ENCODE assay signal across 11 mouse cellular contexts in the genomic region with DNA sequence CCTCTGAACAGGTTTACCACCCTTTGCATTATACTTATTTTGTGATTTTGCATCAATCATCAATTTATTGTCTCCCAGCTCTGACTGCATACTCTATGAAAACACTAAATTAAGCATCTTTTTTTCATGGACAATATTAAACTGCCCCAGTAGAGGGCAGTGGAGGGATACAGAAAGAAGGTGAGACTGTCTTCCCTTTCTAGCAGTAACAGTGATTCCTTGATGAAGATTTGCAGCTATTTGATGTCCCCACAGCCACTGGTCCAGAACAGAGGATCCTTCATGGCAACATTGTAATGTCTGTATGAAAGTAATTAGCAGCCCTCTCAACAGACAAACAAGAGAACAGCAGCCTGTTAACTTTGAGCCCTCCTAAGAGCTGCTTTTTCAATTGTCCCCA.
DNase-seq lines count a peak whose midpoint lies in the region; ATAC-seq and TF ChIP-seq lines count a peak whose summit lies in the region.
"Had no signal": no experiment of that assay in that cellular context is flagged by ENCODE, and none has a peak within 500 bp of the region (broad histone marks: within the 10 kb centered on the region; RNA-seq: fewer than 3 reads in every experiment).

No protein-coding gene starts in this region.

- ATAC-seq in hindbrain, postnatal 0 days: peak; percentile 51; the same call in 1 of the 2 replicates
- ATAC-seq in hindbrain, embryonic 13.5 days (ENCODE audit: low FRiP score): no peak
- ATAC-seq in midbrain, embryonic 14.5 days (ENCODE audit: low FRiP score, low TSS enrichment): no peak
- ATAC-seq in stomach, postnatal 0 days (ENCODE audit: low FRiP score, low TSS enrichment): no peak
- ATAC-seq: hindbrain, embryonic 16.5 days had no signal

- no peak for TF ChIP-seq POLR2A in brain, embryonic 14.5 days (IDR thresholded peaks at IDR 0.05; ENCODE audit: borderline replicate concordance, extremely low read depth, insufficient read depth, insufficient read length, poor library complexity, severe bottlenecking)

- DNase-seq in hindbrain, postnatal 0 days (ENCODE audit: low spot score): peak; percentile 32
- peak; percentile 64 for DNase-seq in midbrain, embryonic 14.5 days
- DNase-seq in midbrain, embryonic 10.5 days (ENCODE audit: low spot score): no peak
- DNase-seq in brain, embryonic 14.5 days (ENCODE audit: low read depth): peak; percentile 36
- DNase-seq in stomach, postnatal 0 days (ENCODE audit: low spot score): no peak
- no peak for DNase-seq in spleen, adult 12 weeks (ENCODE audit: low spot score)
- DNase-seq: gastrocnemius, postnatal 10 days had no signal

- peak; percentile 67 for TF ChIP-seq CTCF in hindbrain, postnatal 0 days (IDR thresholded peaks at IDR 0.05; ENCODE audit: low read depth)
- no peak for TF ChIP-seq CTCF in brain, embryonic 14.5 days (IDR thresholded peaks at IDR 0.05; ENCODE audit: borderline replicate concordance, extremely low read depth, insufficient read depth, insufficient read length)
- peak; percentile 64 for TF ChIP-seq CTCF in stomach, postnatal 0 days (IDR thresholded peaks at IDR 0.05; ENCODE audit: low read depth)

- H3K27ac ChIP-seq in hindbrain, postnatal 0 days: no peak overlapping the region
- H3K27ac ChIP-seq in hindbrain, embryonic 13.5 days: no peak overlapping the region
- no peak overlapping the region for H3K27ac ChIP-seq in midbrain, embryonic 14.5 days (replicated peaks; ENCODE audit: low read depth, low read length)
- H3K27ac ChIP-seq in midbrain, embryonic 10.5 days (replicated peaks): no peak overlapping the region
- no peak overlapping the region for H3K27ac ChIP-seq in stomach, postnatal 0 days (replicated peaks)
- H3K27ac ChIP-seq: embryonic facial prominence, embryonic 13.5 days; limb, embryonic 13.5 days had no signal

- no peaks in the 10 kb centered on the region for H3K36me3 ChIP-seq in hindbrain, postnatal 0 days (ENCODE audit: insufficient read depth, low read length)
- H3K36me3 ChIP-seq in hindbrain, embryonic 13.5 days: no peaks in the 10 kb centered on the region
- no peaks in the 10 kb centered on the region for H3K36me3 ChIP-seq in midbrain, embryonic 14.5 days (ENCODE audit: control insufficient read depth, insufficient read depth, low read length)
- no peaks in the 10 kb centered on the region for H3K36me3 ChIP-seq in midbrain, embryonic 10.5 days
- H3K36me3 ChIP-seq in stomach, postnatal 0 days (ENCODE audit: control insufficient read depth, insufficient read depth, low read length): no peaks in the 10 kb centered on the region
- H3K36me3 ChIP-seq: embryonic facial prominence, embryonic 13.5 days; limb, embryonic 13.5 days had no signal

- no peak overlapping the region for H3K9ac ChIP-seq in hindbrain, postnatal 0 days (replicated peaks; ENCODE audit: low read length)
- H3K9ac ChIP-seq in hindbrain, embryonic 13.5 days: no peak overlapping the region
- H3K9ac ChIP-seq in midbrain, embryonic 14.5 days (replicated peaks; ENCODE audit: low read length): no peak overlapping the region
- no peak overlapping the region for H3K9ac ChIP-seq in stomach, postnatal 0 days (ENCODE audit: low read length)
- H3K9ac ChIP-seq: embryonic facial prominence, embryonic 13.5 days; limb, embryonic 13.5 days had no signal

- H3K4me3 ChIP-seq in hindbrain, postnatal 0 days (ENCODE audit: low read length): no peak overlapping the region
- no peak overlapping the region for H3K4me3 ChIP-seq in hindbrain, embryonic 13.5 days
- no peak overlapping the region for H3K4me3 ChIP-seq in midbrain, embryonic 14.5 days (replicated peaks; ENCODE audit: low read depth, low read length)
- H3K4me3 ChIP-seq in midbrain, embryonic 10.5 days: no peak overlapping the region
- H3K4me3 ChIP-seq in stomach, postnatal 0 days (ENCODE audit: low read depth, low read length): no peak overlapping the region
- H3K4me3 ChIP-seq: embryonic facial prominence, embryonic 13.5 days; limb, embryonic 13.5 days had no signal

- H3K9me3 ChIP-seq in hindbrain, postnatal 0 days (ENCODE audit: low read length): no peaks in the 10 kb centered on the region
- H3K9me3 ChIP-seq in hindbrain, embryonic 13.5 days: no peaks in the 10 kb centered on the region
- no peaks in the 10 kb centered on the region for H3K9me3 ChIP-seq in midbrain, embryonic 14.5 days (ENCODE audit: control insufficient read depth, low read length)
- H3K9me3 ChIP-seq in midbrain, embryonic 10.5 days (replicated peaks): no peaks in the 10 kb centered on the region
- no peaks in the 10 kb centered on the region for H3K9me3 ChIP-seq in stomach, postnatal 0 days (ENCODE audit: control insufficient read depth, low read length)
- H3K9me3 ChIP-seq: embryonic facial prominence, embryonic 13.5 days; limb, embryonic 13.5 days had no signal

- H3K27me3 ChIP-seq in hindbrain, postnatal 0 days (ENCODE audit: insufficient read depth, low read length): no peaks in the 10 kb centered on the region
- no peaks in the 10 kb centered on the region for H3K27me3 ChIP-seq in hindbrain, embryonic 13.5 days
- no peaks in the 10 kb centered on the region for H3K27me3 ChIP-seq in midbrain, embryonic 14.5 days (ENCODE audit: control insufficient read depth, insufficient read depth, low read length)
- H3K27me3 ChIP-seq in midbrain, embryonic 10.5 days (ENCODE audit: low read depth, poor library complexity, severe bottlenecking): no peaks in the 10 kb centered on the region
- no peaks in the 10 kb centered on the region for H3K27me3 ChIP-seq in stomach, postnatal 0 days (ENCODE audit: control insufficient read depth, insufficient read depth, low read length)
- H3K27me3 ChIP-seq: embryonic facial prominence, embryonic 13.5 days; limb, embryonic 13.5 days had no signal

- no peaks in the 10 kb centered on the region for H3K4me1 ChIP-seq in hindbrain, postnatal 0 days (ENCODE audit: insufficient read depth, low read length)
- H3K4me1 ChIP-seq in hindbrain, embryonic 13.5 days (replicated peaks): no peaks in the 10 kb centered on the region
- H3K4me1 ChIP-seq in midbrain, embryonic 14.5 days (ENCODE audit: control insufficient read depth, insufficient read depth, low read length): no peaks in the 10 kb centered on the region
- H3K4me1 ChIP-seq in midbrain, embryonic 10.5 days: no peaks in the 10 kb centered on the region
- no peaks in the 10 kb centered on the region for H3K4me1 ChIP-seq in stomach, postnatal 0 days (replicated peaks; ENCODE audit: control insufficient read depth, insufficient read depth)
- H3K4me1 ChIP-seq: embryonic facial prominence, embryonic 13.5 days; limb, embryonic 13.5 days had no signal

- H3K4me2 ChIP-seq in hindbrain, postnatal 0 days (ENCODE audit: low read depth, low read length): no peak overlapping the region
- no peak overlapping the region for H3K4me2 ChIP-seq in hindbrain, embryonic 13.5 days
- H3K4me2 ChIP-seq in midbrain, embryonic 14.5 days (ENCODE audit: low read length): no peak overlapping the region
- no peak overlapping the region for H3K4me2 ChIP-seq in stomach, postnatal 0 days (replicated peaks; ENCODE audit: low read depth)
- H3K4me2 ChIP-seq: embryonic facial prominence, embryonic 13.5 days; limb, embryonic 13.5 days had no signal

- TF ChIP-seq EP300 in stomach, postnatal 0 days (optimal IDR thresholded peaks at IDR 0.05): no peak

Comparison
In these comparisons a context has a peak if more than half of its experiments do, and no peak if none do; other contexts are left out.
1. DNase-seq: peak in hindbrain, postnatal 0 days (single experiment), midbrain, embryonic 14.5 days (single experiment) and brain, embryonic 14.5 days (single experiment); none in midbrain, embryonic 10.5 days (single experiment), stomach, postnatal 0 days (single experiment) and spleen, adult 12 weeks (single experiment).